Mouse (Mus musculus) limb, embryonic 11.5 days (tissue): ENCODE data around the gene Letmd1. TPM values are rescaled to one million over a fixed set of nuclear protein-coding genes. Genes with fewer than 3 reads are reported as not detected.

Experiments used
- polyA plus RNA-seq: library from polyadenylated mRNA; unstranded; fragments of >200 nt; fragmentation: Nextera tagmentation; extraction: Ambion mirVana; gene quantifications from 2 replicates; pipeline ENCODE4 v1.2.1, GENCODE M21; 2014

Letmd1 gene
- polyA plus RNA-seq, 1 experiment from 2014 or later, result 31.4 TPM

Other genes starting within 250 kb of the Letmd1 start
- 44.5 and 55.0 TPM in 2 replicates for gene Atf1, start 241.2 kb upstream of the Letmd1 start, polyA plus RNA-seq
- not detected in 2 replicates for gene Tmprss12, start 188.2 kb upstream of the Letmd1 start, polyA plus RNA-seq
- gene Mettl7a1, start 164.9 kb upstream of the Letmd1 start, polyA plus RNA-seq, result 1.9 and 3.0 TPM in 2 replicates
- not detected in 2 replicates for gene Mettl7a3, start 134.1 kb upstream of the Letmd1 start, polyA plus RNA-seq
- not detected in 2 replicates for gene Methig1, start 115.9 kb upstream of the Letmd1 start, polyA plus RNA-seq
- not detected in 2 replicates for gene Mettl7a2, start 115.8 kb upstream of the Letmd1 start, polyA plus RNA-seq
- not detected in 2 replicates for gene Higd1c, start 104.5 kb upstream of the Letmd1 start, polyA plus RNA-seq
- gene Gm5475, start 46.9 kb upstream of the Letmd1 start, polyA plus RNA-seq, result not detected in 2 replicates
- gene Slc11a2, start 44.0 kb upstream of the Letmd1 start, polyA plus RNA-seq, result 19.5 and 24.3 TPM in 2 replicates
- 27.8 and 28.1 TPM in 2 replicates for gene Csrnp2, start 26.5 kb downstream of the Letmd1 start, polyA plus RNA-seq
- 29.3 and 30.1 TPM in 2 replicates for gene Tfcp2, start 83.0 kb downstream of the Letmd1 start, polyA plus RNA-seq
- gene Pou6f1, start 131.0 kb downstream of the Letmd1 start, polyA plus RNA-seq, result 3.9 and 4.2 TPM in 2 replicates
- 196 and 201 TPM in 2 replicates for gene Dazap2, start 146.3 kb downstream of the Letmd1 start, polyA plus RNA-seq
- gene Smagp, start 167.9 kb downstream of the Letmd1 start, polyA plus RNA-seq, result 4.7 and 5.4 TPM in 2 replicates
- gene Bin2, start 200.5 kb downstream of the Letmd1 start, polyA plus RNA-seq, result 3.8 and 4.2 TPM in 2 replicates
- 0.65 and 1.4 TPM in 2 replicates for gene Cela1, start 218.9 kb downstream of the Letmd1 start, polyA plus RNA-seq